Mouse (Mus musculus): Measurements from ENCODE around the gene Tradd. TPM values are rescaled to one million over a fixed set of nuclear protein-coding genes. Genes with fewer than 3 reads are reported as not detected.

Tradd gene
- total and polyA plus RNA-seq, 2 experiments from 2014 or later = 14.6 to 15.6 TPM

GRCm38 (mm10) chr8:105209153-105210110, 55.0 kb downstream of the Tradd start:
- no peak for TF ChIP-seq CTCF (IDR thresholded peaks at IDR 0.05; ENCODE audit: low read depth)
- no peak overlapping the region for H3K4me3 ChIP-seq (ENCODE audit: low read length)
- no peaks in the 10 kb centered on the region for H3K36me3 ChIP-seq (ENCODE audit: insufficient read depth, low read length)
- H3K9me3 ChIP-seq (ENCODE audit: low read length) = no peaks in the 10 kb centered on the region
- DNase-seq (ENCODE audit: low spot score) (no peak), ATAC-seq (no peak)
- no peak overlapping the region for H3K4me2 ChIP-seq (ENCODE audit: low read depth, low read length)
- 50% methylated on average over 1 of the region's 1 CpGs for WGBS
- no peaks in the 10 kb centered on the region for H3K27me3 ChIP-seq (ENCODE audit: insufficient read depth, low read length)
- no peak overlapping the region for H3K9ac ChIP-seq (replicated peaks; ENCODE audit: low read length)
- H3K4me1 ChIP-seq (ENCODE audit: insufficient read depth, low read length) = no peaks in the 10 kb centered on the region
- H3K27ac ChIP-seq = no peak overlapping the region

MicroRNA genes within 50 kb of the gene (microRNA counts, 519-probe panel; counts per million panel counts)
- 3,410 counts per million, percentile 57 among the panel's probes with 10 or more counts for microRNA mmu-miR-328

Small RNA genes lying within 50 kb of the gene (microRNA-seq; reads per million reads assigned to microRNA genes)
- 0 reads per million in 2 experiments for gene Gm27320
- gene Mir328 = 512 to 883 reads per million in 2 experiments

Other genes starting within 250 kb of the Tradd start
- gene Ces3a, start 216.0 kb downstream of the Tradd start, total RNA-seq (2014; rRNA removed) = not detected in 2 replicates
- not detected in 2 replicates for gene Ces3a, start 216.0 kb downstream of the Tradd start, polyA plus RNA-seq (2015; fragmentation: Nextera tagmentation; extraction: Ambion mirVana)
- gene Ces3b, start 180.9 kb downstream of the Tradd start, total RNA-seq (2014; rRNA removed) = not detected in 2 replicates
- not detected in 2 replicates for gene Ces3b, start 180.9 kb downstream of the Tradd start, polyA plus RNA-seq (2015; fragmentation: Nextera tagmentation; extraction: Ambion mirVana)
- gene Ces4a, start 132.8 kb downstream of the Tradd start, total RNA-seq (2014; rRNA removed) = 0.10 TPM in 1 of 2 replicates, not detected in the other
- 0.16 TPM in 1 of 2 replicates, not detected in the other for gene Ces4a, start 132.8 kb downstream of the Tradd start, polyA plus RNA-seq (2015; fragmentation: Nextera tagmentation; extraction: Ambion mirVana)
- gene Cbfb, start 93.9 kb downstream of the Tradd start, total RNA-seq (2014; rRNA removed) = 45.1 and 54.3 TPM in 2 replicates
- 27.8 and 30.5 TPM in 2 replicates for gene Cbfb, start 93.9 kb downstream of the Tradd start, polyA plus RNA-seq (2015; fragmentation: Nextera tagmentation; extraction: Ambion mirVana)
- gene D230025D16Rik, start 39.5 kb downstream of the Tradd start, total RNA-seq (2014; rRNA removed) = 32.2 and 39.5 TPM in 2 replicates
- gene D230025D16Rik, start 39.5 kb downstream of the Tradd start, polyA plus RNA-seq (2015; fragmentation: Nextera tagmentation; extraction: Ambion mirVana) = 22.1 and 23.5 TPM in 2 replicates
- 17.4 and 18.8 TPM in 2 replicates for gene B3gnt9, start 9.5 kb downstream of the Tradd start, total RNA-seq (2014; rRNA removed)
- gene B3gnt9, start 9.5 kb downstream of the Tradd start, polyA plus RNA-seq (2015; fragmentation: Nextera tagmentation; extraction: Ambion mirVana) = 10.4 and 10.7 TPM in 2 replicates
- gene Fbxl8, start within 50 bp of the Tradd start, total RNA-seq (2014; rRNA removed) = 0.50 and 3.1 TPM in 2 replicates
- 1.2 and 1.3 TPM in 2 replicates for gene Fbxl8, start within 50 bp of the Tradd start, polyA plus RNA-seq (2015; fragmentation: Nextera tagmentation; extraction: Ambion mirVana)
- gene Hsf4, start 5.2 kb upstream of the Tradd start, total RNA-seq (2014; rRNA removed) = 0.63 TPM in 1 of 2 replicates, not detected in the other
- 1.4 and 1.5 TPM in 2 replicates for gene Hsf4, start 5.2 kb upstream of the Tradd start, polyA plus RNA-seq (2015; fragmentation: Nextera tagmentation; extraction: Ambion mirVana)
- 2.1 and 2.6 TPM in 2 replicates for gene Nol3, start 11.5 kb upstream of the Tradd start, total RNA-seq (2014; rRNA removed)
- 6.6 and 6.9 TPM in 2 replicates for gene Nol3, start 11.5 kb upstream of the Tradd start, polyA plus RNA-seq (2015; fragmentation: Nextera tagmentation; extraction: Ambion mirVana)
- 52.3 and 63.4 TPM in 2 replicates for gene 4931428F04Rik, start 25.3 kb upstream of the Tradd start, total RNA-seq (2014; rRNA removed)
- 67.3 and 82.8 TPM in 2 replicates for gene 4931428F04Rik, start 25.3 kb upstream of the Tradd start, polyA plus RNA-seq (2015; fragmentation: Nextera tagmentation; extraction: Ambion mirVana)
- gene Exoc3l, start 31.5 kb upstream of the Tradd start, total RNA-seq (2014; rRNA removed) = 2.4 and 8.2 TPM in 2 replicates
- 5.9 and 8.0 TPM in 2 replicates for gene Exoc3l, start 31.5 kb upstream of the Tradd start, polyA plus RNA-seq (2015; fragmentation: Nextera tagmentation; extraction: Ambion mirVana)
- gene E2f4, start 33.1 kb upstream of the Tradd start, total RNA-seq (2014; rRNA removed) = 39.2 and 44.8 TPM in 2 replicates
- gene E2f4, start 33.1 kb upstream of the Tradd start, polyA plus RNA-seq (2015; fragmentation: Nextera tagmentation; extraction: Ambion mirVana) = 25.6 and 28.3 TPM in 2 replicates
- gene Elmo3, start 41.0 kb upstream of the Tradd start, total RNA-seq (2014; rRNA removed) = 1.2 and 1.5 TPM in 2 replicates
- gene Elmo3, start 41.0 kb upstream of the Tradd start, polyA plus RNA-seq (2015; fragmentation: Nextera tagmentation; extraction: Ambion mirVana) = 1.6 and 1.7 TPM in 2 replicates
- gene Lrrc29, start 61.7 kb upstream of the Tradd start, total RNA-seq (2014; rRNA removed) = 1.9 and 5.2 TPM in 2 replicates
- 3.1 and 4.1 TPM in 2 replicates for gene Lrrc29, start 61.7 kb upstream of the Tradd start, polyA plus RNA-seq (2015; fragmentation: Nextera tagmentation; extraction: Ambion mirVana)
- 72.1 and 101 TPM in 2 replicates for gene Tmem208, start 61.7 kb upstream of the Tradd start, total RNA-seq (2014; rRNA removed)
- 138 and 143 TPM in 2 replicates for gene Tmem208, start 61.7 kb upstream of the Tradd start, polyA plus RNA-seq (2015; fragmentation: Nextera tagmentation; extraction: Ambion mirVana)
- gene Fhod1, start 83.3 kb upstream of the Tradd start, total RNA-seq (2014; rRNA removed) = 3.1 and 3.2 TPM in 2 replicates
- gene Fhod1, start 83.3 kb upstream of the Tradd start, polyA plus RNA-seq (2015; fragmentation: Nextera tagmentation; extraction: Ambion mirVana) = 0.45 and 1.1 TPM in 2 replicates
- gene Slc9a5, start 84.2 kb upstream of the Tradd start, total RNA-seq (2014; rRNA removed) = 24.2 and 28.6 TPM in 2 replicates
- 10.3 and 10.6 TPM in 2 replicates for gene Slc9a5, start 84.2 kb upstream of the Tradd start, polyA plus RNA-seq (2015; fragmentation: Nextera tagmentation; extraction: Ambion mirVana)
- gene Plekhg4, start 108.7 kb upstream of the Tradd start, total RNA-seq (2014; rRNA removed) = 6.3 and 7.3 TPM in 2 replicates
- gene Plekhg4, start 108.7 kb upstream of the Tradd start, polyA plus RNA-seq (2015; fragmentation: Nextera tagmentation; extraction: Ambion mirVana) = 1.3 and 1.6 TPM in 2 replicates
- gene Kctd19, start 148.9 kb upstream of the Tradd start, total RNA-seq (2014; rRNA removed) = 0.11 and 0.16 TPM in 2 replicates
- gene Kctd19, start 148.9 kb upstream of the Tradd start, polyA plus RNA-seq (2015; fragmentation: Nextera tagmentation; extraction: Ambion mirVana) = 0.09 and 0.15 TPM in 2 replicates
- 0.68 and 1.7 TPM in 2 replicates for gene Lrrc36, start 149.0 kb upstream of the Tradd start, total RNA-seq (2014; rRNA removed)
- gene Lrrc36, start 149.0 kb upstream of the Tradd start, polyA plus RNA-seq (2015; fragmentation: Nextera tagmentation; extraction: Ambion mirVana) = 0.50 and 0.66 TPM in 2 replicates
- gene Tppp3, start 206.9 kb upstream of the Tradd start, total RNA-seq (2014; rRNA removed) = 106 and 108 TPM in 2 replicates
- gene Tppp3, start 206.9 kb upstream of the Tradd start, polyA plus RNA-seq (2015; fragmentation: Nextera tagmentation; extraction: Ambion mirVana) = 197 and 201 TPM in 2 replicates
- 49.3 and 54.2 TPM in 2 replicates for gene Zdhhc1, start 232.3 kb upstream of the Tradd start, total RNA-seq (2014; rRNA removed)
- gene Zdhhc1, start 232.3 kb upstream of the Tradd start, polyA plus RNA-seq (2015; fragmentation: Nextera tagmentation; extraction: Ambion mirVana) = 31.3 and 34.7 TPM in 2 replicates